Mouse (Mus musculus) liver, embryonic 14.5 days (tissue): Measurements from ENCODE around the gene Tec.

Source experiments
- CTCF ChIP-seq: IDR thresholded peaks from 2 replicates; pipeline ENCODE4 v1.5.1; 2016; ENCODE audit warnings: antibody characterized with exemption, low read depth, control low read depth
- EP300 ChIP-seq: IDR thresholded peaks from 2 replicates; pipeline ENCODE4 v1.6.1; 2016; ENCODE audit warnings: antibody characterized with exemption, low read depth

DNA sequence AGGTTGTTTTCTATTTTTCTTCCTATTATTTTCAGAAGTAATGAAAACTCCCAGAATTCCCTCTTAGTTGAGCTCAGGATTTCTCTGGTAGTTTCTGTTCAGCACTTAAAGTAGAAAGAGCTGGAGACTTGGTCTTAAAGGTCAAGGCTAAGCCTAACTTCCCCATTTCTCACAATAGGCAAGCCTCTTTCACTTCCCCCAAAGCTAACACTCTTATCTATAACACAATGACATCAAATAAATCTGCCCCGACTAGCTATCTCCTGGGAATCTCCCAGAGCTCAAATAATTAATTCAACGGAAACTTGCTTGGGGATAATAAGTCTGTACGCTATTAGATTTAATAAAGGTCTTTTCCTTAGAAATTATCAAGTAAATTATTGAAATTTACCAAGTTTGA is 105.3 kb downstream of the Tec start:
- TF ChIP-seq CTCF, result no peak
- TF ChIP-seq EP300, result no peak
